Mouse (Mus musculus) forebrain, embryonic 11.5 days (tissue): Measurements from ENCODE around the gene Ciita. TPM values are rescaled to one million over a fixed set of nuclear protein-coding genes. Genes with fewer than 3 reads are reported as not detected.
A peak's percentile ranks its signal among the peaks of the same experiment; 100 is the strongest.

Source experiments
- ATAC-seq: fragments of 200-750 bp; cut with Nextera tagmentation; replicated peaks from 2 replicates; pipeline ENCODE4 v1.8.0; 2017; ENCODE audit warnings: moderate TSS enrichment; ENCODE audit not compliant: low FRiP score
- DNase-seq: peaks from one replicate; pipeline ENCODE4 v3.0.0-alpha.2; 2017; ENCODE audit warnings: low spot score
- H3K27ac ChIP-seq: fragments of 300-500 bp; sonication (generic); 2 replicates; pipeline ENCODE4 v1.5.1; 2014; ENCODE audit warnings: low read depth, low read length
- H3K27me3 ChIP-seq: fragments of 300-500 bp; sonication (generic); 2 replicates; pipeline ENCODE4 v1.6.1; 2014; ENCODE audit warnings: mild to moderate bottlenecking, low read length, mixed read lengths; ENCODE audit not compliant: control insufficient read depth, insufficient read depth
- H3K36me3 ChIP-seq: fragments of 300-500 bp; sonication (generic); 2 replicates; pipeline ENCODE4 v1.6.1; 2014; ENCODE audit warnings: mild to moderate bottlenecking, low read length, moderate library complexity, mixed read lengths; ENCODE audit not compliant: control insufficient read depth, insufficient read depth
- H3K4me1 ChIP-seq: fragments of 300-500 bp; sonication (generic); replicated peaks from 2 replicates; pipeline ENCODE4 v1.6.1; 2014; ENCODE audit warnings: low read length, mixed read lengths; ENCODE audit not compliant: control insufficient read depth, insufficient read depth
- H3K4me2 ChIP-seq: fragments of 300-500 bp; sonication (generic); 2 replicates; pipeline ENCODE4 v1.6.1; 2014; ENCODE audit warnings: low read depth, mild to moderate bottlenecking, low read length, moderate library complexity, mixed read lengths; ENCODE audit not compliant: severe bottlenecking
- H3K4me3 ChIP-seq: fragments of 300-500 bp; sonication (generic); 2 replicates; pipeline ENCODE4 v1.5.1; 2014; ENCODE audit warnings: low read depth, low read length
- H3K9ac ChIP-seq: fragments of 300-500 bp; sonication (generic); 2 replicates; pipeline ENCODE4 v1.6.1; 2014; ENCODE audit warnings: low read length
- H3K9me3 ChIP-seq: fragments of 300-500 bp; sonication (generic); 2 replicates; pipeline ENCODE4 v1.6.1; 2016; ENCODE audit warnings: low read length, mixed read lengths; ENCODE audit not compliant: control insufficient read depth
- WGBS: fragments of 180-500 bp; shearing (Covaris S2); extraction: QIAGEN DNeasy Blood & Tissue Kit; methylation state at CpG from one replicate; pipeline ENCODE4 v1.1.7; 2014; 5-methylcytosine and 5-hydroxymethylcytosine counted together
- polyA plus RNA-seq: library from polyadenylated mRNA; unstranded; fragments of >200 nt; fragmentation: Nextera tagmentation; extraction: Ambion mirVana; gene quantifications from 2 replicates; pipeline ENCODE4 v1.2.1, GENCODE M21; 2014

Ciita gene
- polyA plus RNA-seq, 1 experiment from 2014 or later: 0.63 TPM

- peak overlapping the region; percentile 64 for H3K27ac ChIP-seq
- WGBS: 16% methylated on average over 13 of the region's 13 CpGs
- H3K27me3 ChIP-seq: no peaks in the 10 kb centered on the region
- no peaks in the 10 kb centered on the region for H3K36me3 ChIP-seq
- H3K4me2 ChIP-seq: peak overlapping the region; percentile 76
- peak overlapping the region; percentile 71 for H3K9ac ChIP-seq
- no peaks in the 10 kb centered on the region for H3K9me3 ChIP-seq
- H3K4me3 ChIP-seq: peak overlapping the region; percentile 45
- DNase-seq (peak; percentile 51), ATAC-seq (peak; percentile 37)
- H3K4me1 ChIP-seq: peaks cover 3% of the 10 kb centered on the region; the same call in 1 of the 2 replicates
Measured at GRCm38 (mm10) chr16:10446573-10447263, 33.1 kb upstream of the Ciita start.

- ATAC-seq (peak; percentile 98), DNase-seq (peak; percentile 91)
- under 1% methylated on average over 12 of the region's 12 CpGs for WGBS
- Histone ChIP-seq H3K9me3 (no peaks in the 10 kb centered on the region), H3K27me3 (no peaks in the 10 kb centered on the region), H3K4me2 (peak within 1 kb of the TSS; percentile 76), H3K9ac (peak within 1 kb of the TSS; percentile 71), H3K4me3 (peak within 1 kb of the TSS; percentile 45), H3K4me1 (peaks cover 3% of the 10 kb centered on the region; the same call in 1 of the 2 replicates), H3K27ac (peak within 1 kb of the TSS; percentile 64), H3K36me3 (no peaks in the 10 kb centered on the region)
Measured at GRCm38 (mm10) chr16:10447264-10447594, 32.6 kb upstream of the Ciita start, which contains the start of gene Tvp23a. TSS of gene Tvp23a (minus strand) at chr16:10447362.

- Histone ChIP-seq H3K27me3 (no peaks in the 10 kb centered on the region), H3K4me3 (peak overlapping the region; percentile 45), H3K36me3 (no peaks in the 10 kb centered on the region), H3K9me3 (no peaks in the 10 kb centered on the region), H3K27ac (no peak overlapping the region), H3K9ac (peak overlapping the region; percentile 71), H3K4me2 (peak overlapping the region; percentile 76), H3K4me1 (peaks cover 3% of the 10 kb centered on the region; the same call in 1 of the 2 replicates)
- 50% methylated on average over 2 of the region's 2 CpGs for WGBS
- ATAC-seq: peak; percentile 24; the same call in 1 of the 2 replicates
- DNase-seq: peak; percentile 47
Measured at GRCm38 (mm10) chr16:10447781-10448180, 32.1 kb upstream of the Ciita start.

- peak; percentile 38 for DNase-seq
- no peaks in the 10 kb centered on the region for H3K36me3 ChIP-seq
- WGBS: 90% methylated on average over 9 of the region's 9 CpGs
- H3K4me1 ChIP-seq: peaks cover 3% of the 10 kb centered on the region; the same call in 1 of the 2 replicates
- H3K27me3 ChIP-seq: no peaks in the 10 kb centered on the region
- no peak overlapping the region for H3K4me3 ChIP-seq
- ATAC-seq: no peak
- H3K9ac ChIP-seq: no peak overlapping the region
- H3K9me3 ChIP-seq: no peaks in the 10 kb centered on the region
- H3K27ac ChIP-seq: no peak overlapping the region
- H3K4me2 ChIP-seq: no peak overlapping the region
Measured at GRCm38 (mm10) chr16:10448931-10449330, 30.9 kb upstream of the Ciita start.

GRCm38 (mm10) chr16:10451906-10452305 lies 28.0 kb upstream of the Ciita start:
- Histone ChIP-seq H3K9ac (no peak overlapping the region), H3K4me2 (no peak overlapping the region), H3K27me3 (no peaks in the 10 kb centered on the region), H3K36me3 (no peaks in the 10 kb centered on the region), H3K9me3 (no peaks in the 10 kb centered on the region), H3K27ac (no peak overlapping the region), H3K4me3 (no peak overlapping the region), H3K4me1 (peaks cover 3% of the 10 kb centered on the region; the same call in 1 of the 2 replicates)
- no peak for ATAC-seq
- WGBS: 92% methylated on average over 2 of the region's 2 CpGs
- DNase-seq: no peak

GRCm38 (mm10) chr16:10452445-10452896 lies 27.4 kb upstream of the Ciita start:
- WGBS: 92% methylated on average over 8 of the region's 8 CpGs
- DNase-seq: peak; percentile 13
- no peak overlapping the region for H3K4me2 ChIP-seq

GRCm38 (mm10) chr16:10453872-10454582 lies 25.8 kb upstream of the Ciita start:
- ATAC-seq (no peak), DNase-seq (peak; percentile 35)
- no peaks in the 10 kb centered on the region for H3K9me3 ChIP-seq
- no peak overlapping the region for H3K27ac ChIP-seq
- no peak overlapping the region for H3K9ac ChIP-seq
- H3K4me1 ChIP-seq: no peaks in the 10 kb centered on the region
- no peaks in the 10 kb centered on the region for H3K36me3 ChIP-seq
- no peak overlapping the region for H3K4me2 ChIP-seq
- no peaks in the 10 kb centered on the region for H3K27me3 ChIP-seq
- WGBS: 82% methylated on average over 6 of the region's 6 CpGs
- no peak overlapping the region for H3K4me3 ChIP-seq

More at GRCm38 (mm10) chr16:10452445-10452896, 27.4 kb upstream of the Ciita start:
- ATAC-seq: no peak
- Histone ChIP-seq H3K27me3 (no peaks in the 10 kb centered on the region), H3K9ac (no peak overlapping the region), H3K36me3 (no peaks in the 10 kb centered on the region), H3K4me1 (peaks cover 3% of the 10 kb centered on the region; the same call in 1 of the 2 replicates), H3K4me3 (no peak overlapping the region), H3K9me3 (no peaks in the 10 kb centered on the region), H3K27ac (no peak overlapping the region)

GRCm38 (mm10) chr16:10454583-10454974 lies 25.3 kb upstream of the Ciita start:
- no peak overlapping the region for H3K27ac ChIP-seq
- no peak overlapping the region for H3K4me3 ChIP-seq
- no peaks in the 10 kb centered on the region for H3K27me3 ChIP-seq
- DNase-seq (no peak), ATAC-seq (no peak)
- no peak overlapping the region for H3K4me2 ChIP-seq
- H3K9ac ChIP-seq: no peak overlapping the region
- H3K4me1 ChIP-seq: no peaks in the 10 kb centered on the region
- H3K36me3 ChIP-seq: no peaks in the 10 kb centered on the region
- H3K9me3 ChIP-seq: no peaks in the 10 kb centered on the region
- WGBS: 71% methylated on average over 3 of the region's 3 CpGs
